Mouse (Mus musculus) olfactory bulb, adult 2 months (tissue): ENCODE results near the gene Mutyh. TPM values are rescaled to one million over a fixed set of nuclear protein-coding genes. Genes with fewer than 3 reads are reported as not detected.
"Not testable (repeated sequence)": the region's sequence is repeated elsewhere in the genome, so short reads cannot be mapped to it uniquely, and the experiment has no call there.

ENCODE experiments used
- H3K27ac ChIP-seq: fragments of 200-500 bp; 2 replicates; pipeline ENCODE4 v1.5.1; 2012; ENCODE audit warnings: low read depth, low read length; ENCODE audit not compliant: insufficient read depth
- H3K4me1 ChIP-seq: fragments of 200-500 bp; 2 replicates; pipeline ENCODE4 v1.6.1; 2012; ENCODE audit warnings: low read length; ENCODE audit not compliant: control insufficient read depth, insufficient read depth
- H3K4me3 ChIP-seq: fragments of 200-500 bp; 2 replicates; pipeline ENCODE4 v1.5.1; 2012; ENCODE audit warnings: mild to moderate bottlenecking, low read depth, low read length, moderate library complexity; ENCODE audit not compliant: insufficient read depth
- CTCF ChIP-seq: fragments of 200-500 bp; IDR thresholded peaks from 2 replicates; pipeline ENCODE4 v1.5.1; 2012; ENCODE audit warnings: low read depth, mild to moderate bottlenecking, low read length, moderate library complexity; ENCODE audit not compliant: insufficient read depth
- POLR2A ChIP-seq: fragments of 200-500 bp; IDR thresholded peaks from 2 replicates; pipeline ENCODE4 v1.6.1; 2012; ENCODE audit warnings: mild to moderate bottlenecking, low read depth, low read length, moderate library complexity; ENCODE audit not compliant: insufficient read depth
- WGBS: fragments of 180-500 bp; shearing (Covaris S2); methylation state at CpG from one replicate; pipeline ENCODE4 v1.1.7; 2018; 5-methylcytosine and 5-hydroxymethylcytosine counted together
- polyA plus RNA-seq: library from polyadenylated mRNA; stranded (reverse); fragments of >200 nt; gene quantifications from 2 replicates; pipeline ENCODE4 v1.2.4, GENCODE M21; 2012; ENCODE audit warnings: low replicate concordance; ENCODE audit not compliant: missing spikeins, insufficient read depth, insufficient read length

Mutyh gene
- polyA plus RNA-seq, 1 experiment = not detected

- WGBS = 46% methylated on average over 2 of the region's 2 CpGs
- H3K27ac ChIP-seq = no peak overlapping the region
- H3K4me3 ChIP-seq = no peak overlapping the region
- TF ChIP-seq CTCF = no peak
- TF ChIP-seq POLR2A = no peak
- H3K4me1 ChIP-seq = no peaks in the 10 kb centered on the region
These were observed 31.5 kb downstream of the Mutyh start for GRCm38 (mm10) chr4:116838999-116839398.

GRCm38 (mm10) chr4:116840096-116840495, 32.6 kb downstream of the Mutyh start:
- WGBS = 35% methylated on average over 24 of the region's 29 CpGs
- H3K4me1 ChIP-seq, H3K27ac ChIP-seq, H3K4me3 ChIP-seq: not testable (repeated sequence)

- H3K4me1 ChIP-seq = no peaks in the 10 kb centered on the region
- H3K27ac ChIP-seq = no peak overlapping the region
- WGBS = 89% methylated on average over 6 of the region's 6 CpGs
- no peak for TF ChIP-seq POLR2A
- no peak for TF ChIP-seq CTCF
- H3K4me3 ChIP-seq = no peak overlapping the region
These were observed 33.3 kb downstream of the Mutyh start for GRCm38 (mm10) chr4:116840841-116841240.

- TF ChIP-seq CTCF (no peak), POLR2A (no peak)
- no peak overlapping the region for H3K4me3 ChIP-seq
- H3K27ac ChIP-seq = no peak overlapping the region
- 98% methylated on average over 3 of the region's 3 CpGs for WGBS
- no peaks in the 10 kb centered on the region for H3K4me1 ChIP-seq
These were observed 36.8 kb downstream of the Mutyh start for GRCm38 (mm10) chr4:116844324-116844723.

- no peak for TF ChIP-seq POLR2A
- TF ChIP-seq CTCF = no peak
- WGBS = 70% methylated on average over 3 of the region's 3 CpGs
- H3K4me3 ChIP-seq = no peak overlapping the region
- H3K27ac ChIP-seq = no peak overlapping the region
- H3K4me1 ChIP-seq = peaks cover 3% of the 10 kb centered on the region; the same call in 1 of the 2 replicates
These were observed 42.4 kb downstream of the Mutyh start for GRCm38 (mm10) chr4:116849901-116850300.

GRCm38 (mm10) chr4:116854286-116854685, 46.8 kb downstream of the Mutyh start:
- TF ChIP-seq CTCF = no peak
- TF ChIP-seq POLR2A = no peak
- Histone ChIP-seq H3K4me3 (no peak overlapping the region), H3K4me1 (peaks cover 3% of the 10 kb centered on the region; the same call in 1 of the 2 replicates), H3K27ac (no peak overlapping the region)
- WGBS = 59% methylated on average over 2 of the region's 2 CpGs

GRCm38 (mm10) chr4:116857203-116857602, 49.7 kb downstream of the Mutyh start:
- no peak overlapping the region for H3K27ac ChIP-seq
- 48% methylated on average over 10 of the region's 10 CpGs for WGBS
- H3K4me3 ChIP-seq = no peak overlapping the region
- H3K4me1 ChIP-seq = peaks cover 3% of the 10 kb centered on the region; the same call in 1 of the 2 replicates
- TF ChIP-seq CTCF = no peak
- no peak for TF ChIP-seq POLR2A

GRCm38 (mm10) chr4:116859711-116860110, 52.2 kb downstream of the Mutyh start:
- Histone ChIP-seq H3K4me3 (no peak overlapping the region), H3K4me1 (no peaks in the 10 kb centered on the region), H3K27ac (no peak overlapping the region)
- 73% methylated on average over 5 of the region's 5 CpGs for WGBS
- TF ChIP-seq POLR2A (no peak), CTCF (no peak)

GRCm38 (mm10) chr4:116862023-116862422, 54.5 kb downstream of the Mutyh start:
- WGBS = 74% methylated on average over 8 of the region's 8 CpGs
- Histone ChIP-seq H3K27ac (no peak overlapping the region), H3K4me1 (no peaks in the 10 kb centered on the region), H3K4me3 (no peak overlapping the region)
- TF ChIP-seq CTCF (no peak), POLR2A (no peak)

Other genes with a start within 250 kb of the Mutyh start
- not detected in 2 replicates for gene Ccdc17, start 211.1 kb upstream of the Mutyh start, polyA plus RNA-seq
- gene Nasp, start 179.8 kb upstream of the Mutyh start, polyA plus RNA-seq = not detected in 2 replicates
- gene Akr1a1, start 156.0 kb upstream of the Mutyh start, polyA plus RNA-seq = 1,277 TPM in 1 of 2 replicates, not detected in the other
- 633 TPM in 1 of 2 replicates, not detected in the other for gene Prdx1, start 122.2 kb upstream of the Mutyh start, polyA plus RNA-seq
- not detected in 2 replicates for gene Mmachc, start 99.3 kb upstream of the Mutyh start, polyA plus RNA-seq
- not detected in 2 replicates for gene Ccdc163, start 99.2 kb upstream of the Mutyh start, polyA plus RNA-seq
- not detected in 2 replicates for gene Tesk2, start 86.8 kb upstream of the Mutyh start, polyA plus RNA-seq
- not detected in 2 replicates for gene Toe1, start 83 bp upstream of the Mutyh start, polyA plus RNA-seq
- gene Hpdl, start 14.0 kb downstream of the Mutyh start, polyA plus RNA-seq = not detected in 2 replicates
- gene Zswim5, start 69.7 kb downstream of the Mutyh start, polyA plus RNA-seq = not detected in 2 replicates
- not detected in 2 replicates for gene Urod, start 186.7 kb downstream of the Mutyh start, polyA plus RNA-seq
- not detected in 2 replicates for gene Hectd3, start 187.6 kb downstream of the Mutyh start, polyA plus RNA-seq
- gene Eif2b3, start 211.7 kb downstream of the Mutyh start, polyA plus RNA-seq = not detected in 2 replicates